Comparison of ENCODE assay signal across 18 mouse cellular contexts in genomic region chr15:96686201-96687159, GRCm38 (mm10). TPM values are rescaled to one million over a fixed set of nuclear protein-coding genes. Genes with fewer than 3 reads are reported as not detected.
DNase-seq lines count a peak whose midpoint lies in the region; ATAC-seq and TF ChIP-seq lines count a peak whose summit lies in the region.
"Had no signal": no experiment of that assay in that cellular context is flagged by ENCODE, and none has a peak within 500 bp of the region (broad histone marks: within the 10 kb centered on the region; RNA-seq: fewer than 3 reads in every experiment).

No protein-coding gene starts in this region.

- no peak for TF ChIP-seq CTCF in cerebellum, adult 2 months (IDR thresholded peaks at IDR 0.05; ENCODE audit: borderline replicate concordance, insufficient read depth, low read depth, low read length)

- 0 out of 2 replicates have a peak, but pooled peaks have one; percentile 17 for TF ChIP-seq POLR2A in cerebellum, adult 2 months (IDR thresholded peaks at IDR 0.05; ENCODE audit: borderline replicate concordance, insufficient read depth, low read length)

- H3K27ac ChIP-seq in cerebellum, adult 2 months (ENCODE audit: insufficient read depth, low read length) = no peak overlapping the region
- H3K27ac ChIP-seq in midbrain, embryonic 11.5 days (ENCODE audit: low read depth, low read length) = no peak overlapping the region
- no peak overlapping the region for H3K27ac ChIP-seq in midbrain, embryonic 13.5 days
- H3K27ac ChIP-seq in stomach, embryonic 16.5 days (ENCODE audit: low read length) = no peak overlapping the region; the same call in 1 of the 2 replicates
- H3K27ac ChIP-seq: embryonic facial prominence, embryonic 10.5 days; hindbrain, postnatal 0 days; layer of hippocampus, adult 2 months; left cerebral cortex, adult 2 months; limb, embryonic 15.5 days had no signal

- H3K9ac ChIP-seq in midbrain, embryonic 11.5 days (ENCODE audit: low read length) = no peak overlapping the region
- no peak overlapping the region for H3K9ac ChIP-seq in midbrain, embryonic 13.5 days (replicated peaks)
- H3K9ac ChIP-seq in stomach, embryonic 16.5 days (ENCODE audit: low read length) = no peak overlapping the region
- H3K9ac ChIP-seq: limb, embryonic 15.5 days had no signal

- H3K9me3 ChIP-seq in midbrain, embryonic 11.5 days (ENCODE audit: control insufficient read depth, low read length) = no peaks in the 10 kb centered on the region
- no peaks in the 10 kb centered on the region for H3K9me3 ChIP-seq in midbrain, embryonic 13.5 days
- H3K9me3 ChIP-seq in stomach, embryonic 16.5 days (replicated peaks; ENCODE audit: control insufficient read depth, low read length) = no peaks in the 10 kb centered on the region
- H3K9me3 ChIP-seq: embryonic facial prominence, embryonic 10.5 days; limb, embryonic 15.5 days; megakaryocyte, embryonic 14.5 days had no signal

- ATAC-seq in midbrain, embryonic 11.5 days (ENCODE audit: low FRiP score) = peak; percentile 55; the same call in 1 of the 2 replicates
- no peak for ATAC-seq in midbrain, embryonic 13.5 days
- ATAC-seq in stomach, embryonic 16.5 days (ENCODE audit: insufficient read depth, low FRiP score) = 0 out of 2 replicates have a peak, but pooled peaks have one; percentile 6
- ATAC-seq: hindbrain, postnatal 0 days had no signal

- H3K4me2 ChIP-seq in midbrain, embryonic 11.5 days = no peak overlapping the region
- no peak overlapping the region for H3K4me2 ChIP-seq in midbrain, embryonic 13.5 days (replicated peaks)
- no peak overlapping the region for H3K4me2 ChIP-seq in stomach, embryonic 16.5 days (ENCODE audit: low read depth, low read length)
- H3K4me2 ChIP-seq: limb, embryonic 15.5 days had no signal

- H3K4me1 ChIP-seq in cerebellum, adult 2 months (ENCODE audit: control insufficient read depth, insufficient read depth, low read length) = peaks cover 13% of the 10 kb centered on the region
- no peaks in the 10 kb centered on the region for H3K4me1 ChIP-seq in midbrain, embryonic 11.5 days (ENCODE audit: control insufficient read depth, insufficient read depth, low read length)
- no peaks in the 10 kb centered on the region for H3K4me1 ChIP-seq in midbrain, embryonic 13.5 days (replicated peaks)
- no peaks in the 10 kb centered on the region; the same call in 1 of the 2 replicates for H3K4me1 ChIP-seq in stomach, embryonic 16.5 days (ENCODE audit: control insufficient read depth, insufficient read depth, low read length)

- WGBS in cerebellum, adult 2 months = 66% methylated on average over 9 of the region's 9 CpGs
- 84% methylated on average over 9 of the region's 9 CpGs for WGBS in midbrain, embryonic 11.5 days
- WGBS in midbrain, embryonic 13.5 days = 86% methylated on average over 9 of the region's 9 CpGs
- WGBS in stomach, embryonic 16.5 days = 77% methylated on average over 9 of the region's 9 CpGs

- no peaks in the 10 kb centered on the region; the same call in 1 of the 2 replicates for H3K27me3 ChIP-seq in cerebellum, adult 2 months (ENCODE audit: control insufficient read depth, insufficient read depth, low read length)
- no peaks in the 10 kb centered on the region for H3K27me3 ChIP-seq in midbrain, embryonic 11.5 days (ENCODE audit: control insufficient read depth, insufficient read depth, low read length)
- no peaks in the 10 kb centered on the region for H3K27me3 ChIP-seq in midbrain, embryonic 13.5 days
- no peaks in the 10 kb centered on the region for H3K27me3 ChIP-seq in stomach, embryonic 16.5 days (ENCODE audit: control insufficient read depth, insufficient read depth, low read length)
- H3K27me3 ChIP-seq: limb, embryonic 15.5 days had no signal

- intact Hi-C loops in heart, postnatal 10 days (cut with DNase I) = no loop called here
- intact Hi-C loops in heart, postnatal 36 days (cut with DNase I) = no loop called here

- peaks cover 30% of the 10 kb centered on the region for H3K36me3 ChIP-seq in midbrain, embryonic 11.5 days (ENCODE audit: control insufficient read depth, insufficient read depth, low read length)
- H3K36me3 ChIP-seq in midbrain, embryonic 13.5 days = peaks cover 44% of the 10 kb centered on the region
- peaks cover 32% of the 10 kb centered on the region for H3K36me3 ChIP-seq in stomach, embryonic 16.5 days (ENCODE audit: control insufficient read depth, insufficient read depth, low read length)

- no peak overlapping the region for H3K4me3 ChIP-seq in cerebellum, adult 2 months (replicated peaks; ENCODE audit: insufficient read depth, low read depth, low read length)
- H3K4me3 ChIP-seq in midbrain, embryonic 11.5 days (ENCODE audit: low read depth, low read length) = no peak overlapping the region
- no peak overlapping the region for H3K4me3 ChIP-seq in midbrain, embryonic 13.5 days (replicated peaks)
- no peak overlapping the region for H3K4me3 ChIP-seq in stomach, embryonic 16.5 days (replicated peaks; ENCODE audit: low read length)
- H3K4me3 ChIP-seq: embryonic facial prominence, embryonic 10.5 days; layer of hippocampus, adult 2 months; left cerebral cortex, adult 2 months; limb, embryonic 15.5 days; megakaryocyte, embryonic 14.5 days had no signal

- DNase-seq in cerebellum, adult 2 months = no peak
- DNase-seq in cerebellum, postnatal 10 days = no peak
- DNase-seq in heart, postnatal 10 days = peak; percentile 38 to 40
- no peak for DNase-seq in heart, postnatal 36 days
- DNase-seq in midbrain, embryonic 11.5 days (ENCODE audit: low spot score, missing footprints) = no peak
- no peak for DNase-seq in spleen, adult 12 weeks (ENCODE audit: low spot score)
- DNase-seq: adrenal gland, postnatal 14 days; cerebellum, postnatal 14 days; gastrocnemius, postnatal 36 days; thymus, adult 18-20 months had no signal

RNA-seq across cellular contexts. Expression of gene Slc38a2, which starts 13.1 kb away (rescaled TPM):
- polyA plus RNA-seq in cerebellum, adult 2 months (2012; rRNA removed) = 93.6 and 103 TPM in 2 replicates
- total RNA-seq in heart, postnatal 10 days (2021) = 100 to 1,000 TPM; 312 to 340 TPM
- 100 to 1,000 TPM; 173 to 251 TPM for total RNA-seq in heart, postnatal 36 days (2021)
- 211 and 237 TPM in 2 replicates for polyA plus RNA-seq in midbrain, embryonic 11.5 days (2014; fragmentation: Nextera tagmentation; extraction: Ambion mirVana)
- polyA plus RNA-seq in midbrain, embryonic 13.5 days (2015; fragmentation: Nextera tagmentation; extraction: Ambion mirVana) = 149 and 152 TPM in 2 replicates
- 132 and 133 TPM in 2 replicates for polyA plus RNA-seq in stomach, embryonic 16.5 days (2015; fragmentation: Nextera tagmentation; extraction: Ambion mirVana)

RNA-seq across cellular contexts. Expression of gene Slc38a1, which starts 43.8 kb away (rescaled TPM):
- 141 and 160 TPM in 2 replicates for polyA plus RNA-seq in cerebellum, adult 2 months (2012; rRNA removed)
- total RNA-seq in heart, postnatal 10 days (2021) = 10 to 100 TPM; 51.6 to 60.4 TPM
- 10 to 100 TPM; 11.2 to 20.3 TPM for total RNA-seq in heart, postnatal 36 days (2021)
- 109 TPM in 2 replicates for polyA plus RNA-seq in midbrain, embryonic 11.5 days (2014; fragmentation: Nextera tagmentation; extraction: Ambion mirVana)
- 156 and 159 TPM in 2 replicates for polyA plus RNA-seq in midbrain, embryonic 13.5 days (2015; fragmentation: Nextera tagmentation; extraction: Ambion mirVana)
- polyA plus RNA-seq in stomach, embryonic 16.5 days (2015; fragmentation: Nextera tagmentation; extraction: Ambion mirVana) = 55.6 and 58.0 TPM in 2 replicates

Comparison
In these comparisons a context has a peak if more than half of its experiments do, and no peak if none do; other contexts are left out.
1. DNase-seq: peak in heart, postnatal 10 days (2 of 2); none in cerebellum, adult 2 months (0 of 2), cerebellum, postnatal 10 days (0 of 2), heart, postnatal 36 days (0 of 2), midbrain, embryonic 11.5 days (single experiment) and spleen, adult 12 weeks (single experiment).